Mouse (Mus musculus): ENCODE data around the gene Fzd4. TPM values are rescaled to one million over a fixed set of nuclear protein-coding genes. Genes with fewer than 3 reads are reported as not detected.

The Fzd4 gene
- polyA plus RNA-seq, 1 experiment: 1.2 TPM

DNA sequence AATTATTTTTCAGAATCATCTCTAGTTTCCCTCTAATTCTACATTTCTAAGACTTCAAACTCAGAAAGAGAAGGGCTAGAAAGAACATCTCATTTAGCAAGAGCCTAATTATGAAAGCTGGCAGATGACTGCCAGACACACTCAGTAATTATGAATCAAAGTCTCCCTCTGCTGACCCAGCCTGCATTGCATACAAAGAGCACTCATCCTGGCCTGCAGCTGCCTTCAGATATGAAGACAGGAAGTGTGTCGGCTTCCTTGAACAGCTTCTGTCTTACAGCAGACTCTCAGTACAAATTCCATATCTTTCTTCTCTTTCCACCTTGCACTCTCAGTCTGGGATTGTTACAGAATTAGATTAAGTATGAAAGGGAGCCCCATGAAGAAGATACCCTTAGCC, 33.2 kb upstream of the Fzd4 start:
- Histone ChIP-seq H3K4me1 (ENCODE audit: control insufficient read depth, insufficient read depth, low read length) (no peaks in the 10 kb centered on the region), H3K27ac (ENCODE audit: control insufficient read depth, insufficient read depth, low read depth, low read length) (no peak overlapping the region), H3K36me3 (ENCODE audit: control insufficient read depth, insufficient read depth, low read length) (no peaks in the 10 kb centered on the region), H3K4me3 (ENCODE audit: control insufficient read depth, low read depth, low read length) (no peak overlapping the region), H3K27me3 (ENCODE audit: control insufficient read depth, insufficient read depth, low read length) (no peaks in the 10 kb centered on the region)
- no peak for TF ChIP-seq POLR2A (IDR thresholded peaks at IDR 0.05; ENCODE audit: control insufficient read depth, low read depth, low read length)
- no peak for TF ChIP-seq CTCF (IDR thresholded peaks at IDR 0.05; ENCODE audit: control insufficient read depth, insufficient read depth, insufficient replicate concordance, low read depth, low read length)

DNA sequence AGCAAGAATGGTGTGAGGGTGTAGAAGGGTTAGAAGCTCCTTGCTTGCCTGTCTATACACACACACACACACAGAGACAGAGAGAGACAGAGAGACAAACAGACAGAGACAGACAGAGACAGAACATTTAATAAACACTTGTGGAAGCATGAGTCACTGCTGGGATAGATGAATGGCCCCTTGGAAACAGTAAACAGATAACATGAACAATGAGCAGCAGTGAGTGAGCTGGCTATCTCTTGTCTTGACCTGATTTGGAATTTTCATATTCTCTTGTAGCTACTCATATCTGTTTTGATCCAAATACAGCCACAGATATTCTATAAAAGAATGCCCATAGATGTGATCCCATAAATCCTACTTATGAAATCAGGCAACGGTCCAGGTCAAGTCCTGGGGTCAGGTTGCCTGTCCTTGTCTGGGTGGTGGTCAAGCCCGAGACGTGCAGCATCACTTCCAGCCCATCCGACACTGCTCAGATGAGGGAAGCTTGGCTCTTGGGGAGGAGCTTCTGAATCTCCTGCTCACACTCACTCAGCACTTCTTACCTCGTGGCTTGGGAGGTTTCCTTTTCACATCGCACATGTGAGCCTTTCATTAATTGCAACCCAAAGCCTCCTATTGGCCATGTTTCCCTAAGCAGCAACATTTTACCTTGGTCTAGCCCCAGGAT, 32.4 kb upstream of the Fzd4 start:
- H3K36me3 ChIP-seq (ENCODE audit: control insufficient read depth, insufficient read depth, low read length): no peaks in the 10 kb centered on the region
- no peak overlapping the region for H3K27ac ChIP-seq (ENCODE audit: control insufficient read depth, insufficient read depth, low read depth, low read length)
- H3K27me3 ChIP-seq (ENCODE audit: control insufficient read depth, insufficient read depth, low read length): no peaks in the 10 kb centered on the region
- TF ChIP-seq POLR2A (IDR thresholded peaks at IDR 0.05; ENCODE audit: control insufficient read depth, low read depth, low read length): no peak
- no peak for TF ChIP-seq CTCF (IDR thresholded peaks at IDR 0.05; ENCODE audit: control insufficient read depth, insufficient read depth, insufficient replicate concordance, low read depth, low read length)
- no peak overlapping the region for H3K4me3 ChIP-seq (ENCODE audit: control insufficient read depth, low read depth, low read length)
- no peaks in the 10 kb centered on the region for H3K4me1 ChIP-seq (ENCODE audit: control insufficient read depth, insufficient read depth, low read length)

DNA sequence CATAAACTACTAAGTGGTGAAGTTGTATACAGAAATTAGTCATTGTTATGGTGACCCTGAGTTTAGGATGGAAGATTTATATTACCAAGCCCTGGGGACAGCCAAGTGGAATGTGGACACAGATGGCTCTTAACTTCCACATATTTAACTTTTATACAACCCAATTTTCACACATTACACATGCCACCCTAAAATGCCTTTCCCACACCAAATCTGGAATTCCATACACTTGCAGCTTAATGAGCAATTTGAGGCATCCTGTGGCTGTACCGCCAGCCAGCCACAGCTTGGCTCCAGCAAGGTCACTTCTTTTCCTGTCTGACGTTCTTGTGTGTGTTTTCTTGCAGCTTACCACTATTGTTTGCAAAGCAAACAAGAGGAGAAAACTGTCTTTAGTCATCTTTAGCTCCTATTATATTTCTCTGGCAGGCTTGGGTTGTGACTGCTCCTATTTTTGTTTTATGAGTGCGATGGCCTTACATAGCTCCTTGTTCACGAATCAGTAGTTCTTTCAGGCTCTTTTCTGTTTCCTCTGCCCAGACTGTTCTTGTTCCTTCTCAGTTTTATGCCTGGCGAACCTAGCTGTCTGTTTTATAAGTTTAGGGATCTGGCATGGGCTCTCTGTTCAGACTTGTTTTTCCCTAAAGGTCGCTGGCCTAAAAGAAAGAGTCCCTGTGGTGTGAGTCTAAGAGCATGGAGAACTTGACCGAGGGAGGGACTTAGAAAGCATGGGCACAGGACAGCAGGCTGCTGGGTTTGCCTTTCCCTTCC, 23.0 kb upstream of the Fzd4 start:
- H3K4me3 ChIP-seq (ENCODE audit: control insufficient read depth, low read depth, low read length): no peak overlapping the region
- TF ChIP-seq CTCF (IDR thresholded peaks at IDR 0.05; ENCODE audit: control insufficient read depth, insufficient read depth, insufficient replicate concordance, low read depth, low read length) (no peak), POLR2A (IDR thresholded peaks at IDR 0.05; ENCODE audit: control insufficient read depth, low read depth, low read length) (no peak)
- no peaks in the 10 kb centered on the region for H3K36me3 ChIP-seq (ENCODE audit: control insufficient read depth, insufficient read depth, low read length)
- no peaks in the 10 kb centered on the region for H3K4me1 ChIP-seq (ENCODE audit: control insufficient read depth, insufficient read depth, low read length)
- H3K27me3 ChIP-seq (ENCODE audit: control insufficient read depth, insufficient read depth, low read length): no peaks in the 10 kb centered on the region
- H3K27ac ChIP-seq (ENCODE audit: control insufficient read depth, insufficient read depth, low read depth, low read length): no peak overlapping the region; the same call in 1 of the 2 replicates

DNA sequence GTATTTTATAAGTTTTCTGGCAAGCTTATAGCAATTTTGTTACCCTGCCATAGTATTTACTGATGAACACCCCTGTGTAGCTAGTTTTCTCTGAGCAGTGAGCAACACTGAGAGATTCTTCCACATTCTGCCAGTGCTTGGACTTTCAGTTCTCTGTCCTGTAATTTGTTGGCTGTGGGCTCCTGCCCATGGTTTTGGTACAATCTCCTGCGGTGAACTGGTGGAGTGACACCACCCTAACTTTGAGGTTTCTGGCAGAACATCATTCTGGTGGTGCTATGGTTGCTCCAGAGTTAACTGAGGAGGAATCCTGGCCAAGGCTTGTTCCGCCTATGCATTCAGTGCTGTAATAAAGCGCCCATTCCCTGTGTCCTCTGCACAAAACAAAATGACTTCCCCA, 21.3 kb upstream of the Fzd4 start:
- Histone ChIP-seq H3K27ac (ENCODE audit: control insufficient read depth, insufficient read depth, low read depth, low read length) (no peak overlapping the region), H3K36me3 (ENCODE audit: control insufficient read depth, insufficient read depth, low read length) (no peaks in the 10 kb centered on the region), H3K4me1 (ENCODE audit: control insufficient read depth, insufficient read depth, low read length) (no peaks in the 10 kb centered on the region), H3K4me3 (ENCODE audit: control insufficient read depth, low read depth, low read length) (no peak overlapping the region), H3K27me3 (ENCODE audit: control insufficient read depth, insufficient read depth, low read length) (no peaks in the 10 kb centered on the region)
- TF ChIP-seq CTCF (IDR thresholded peaks at IDR 0.05; ENCODE audit: control insufficient read depth, insufficient read depth, insufficient replicate concordance, low read depth, low read length): no peak
- TF ChIP-seq POLR2A (IDR thresholded peaks at IDR 0.05; ENCODE audit: control insufficient read depth, low read depth, low read length): no peak

DNA sequence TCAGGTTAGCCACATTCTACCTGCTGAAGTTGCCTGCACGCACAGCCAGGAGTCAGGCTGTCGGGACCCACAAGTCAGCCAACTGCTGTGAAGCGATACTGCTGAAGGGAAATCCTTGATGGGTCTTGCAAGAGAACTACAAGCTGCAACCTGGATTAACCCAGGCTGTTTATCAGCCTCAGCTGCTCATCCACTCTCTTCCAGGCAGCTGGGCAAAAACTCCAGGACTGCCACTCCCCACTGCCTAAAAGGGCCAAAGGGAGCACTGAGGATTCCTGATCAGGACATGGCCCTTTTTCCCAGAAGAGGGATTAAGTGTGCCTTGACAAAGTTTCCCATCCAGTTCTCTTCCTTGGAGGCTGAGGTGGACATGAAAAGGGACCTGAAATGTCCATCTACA, 15.2 kb upstream of the Fzd4 start:
- Histone ChIP-seq H3K27ac (ENCODE audit: control insufficient read depth, insufficient read depth, low read depth, low read length) (no peak overlapping the region), H3K27me3 (ENCODE audit: control insufficient read depth, insufficient read depth, low read length) (no peaks in the 10 kb centered on the region)
- TF ChIP-seq POLR2A (IDR thresholded peaks at IDR 0.05; ENCODE audit: control insufficient read depth, low read depth, low read length) (no peak), CTCF (IDR thresholded peaks at IDR 0.05; ENCODE audit: control insufficient read depth, insufficient read depth, insufficient replicate concordance, low read depth, low read length) (no peak)

GRCm38 (mm10) chr7:89390660-89391059, 13.5 kb upstream of the Fzd4 start:
- Histone ChIP-seq H3K27me3 (ENCODE audit: control insufficient read depth, insufficient read depth, low read length) (no peaks in the 10 kb centered on the region), H3K36me3 (ENCODE audit: control insufficient read depth, insufficient read depth, low read length) (no peaks in the 10 kb centered on the region), H3K4me3 (ENCODE audit: control insufficient read depth, low read depth, low read length) (no peak overlapping the region), H3K27ac (ENCODE audit: control insufficient read depth, insufficient read depth, low read depth, low read length) (no peak overlapping the region), H3K4me1 (ENCODE audit: control insufficient read depth, insufficient read depth, low read length) (no peaks in the 10 kb centered on the region)
- TF ChIP-seq CTCF (IDR thresholded peaks at IDR 0.05; ENCODE audit: control insufficient read depth, insufficient read depth, insufficient replicate concordance, low read depth, low read length) (no peak), POLR2A (IDR thresholded peaks at IDR 0.05; ENCODE audit: control insufficient read depth, low read depth, low read length) (no peak)

More for the DNA sequence above, 15.2 kb upstream of the Fzd4 start:
- Histone ChIP-seq H3K4me1 (ENCODE audit: control insufficient read depth, insufficient read depth, low read length) (no peaks in the 10 kb centered on the region), H3K4me3 (ENCODE audit: control insufficient read depth, low read depth, low read length) (no peak overlapping the region), H3K36me3 (ENCODE audit: control insufficient read depth, insufficient read depth, low read length) (no peaks in the 10 kb centered on the region)

DNA sequence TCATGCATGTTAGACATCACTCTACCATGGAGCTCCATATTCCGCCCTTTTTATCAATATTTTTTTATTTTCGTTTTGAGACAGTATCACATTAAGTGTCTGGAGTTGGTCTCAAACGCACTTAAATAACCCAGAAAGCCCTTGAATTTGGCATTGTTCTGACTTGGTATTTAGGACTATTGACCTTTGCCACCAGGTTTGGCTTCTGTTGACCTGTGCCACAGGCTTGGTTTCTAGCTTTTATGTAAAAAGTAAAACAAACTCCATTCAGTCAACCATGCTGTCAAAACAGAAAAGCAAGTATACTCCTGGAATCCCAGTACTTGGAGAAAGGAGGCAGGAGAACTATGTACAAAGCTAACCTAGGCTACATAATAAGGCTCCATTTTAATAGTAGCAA, 12.9 kb upstream of the Fzd4 start:
- Histone ChIP-seq H3K27me3 (ENCODE audit: control insufficient read depth, insufficient read depth, low read length) (no peaks in the 10 kb centered on the region), H3K27ac (ENCODE audit: control insufficient read depth, insufficient read depth, low read depth, low read length) (no peak overlapping the region)

More for the DNA sequence above, 12.9 kb upstream of the Fzd4 start:
- H3K4me1 ChIP-seq (ENCODE audit: control insufficient read depth, insufficient read depth, low read length): no peaks in the 10 kb centered on the region
- no peaks in the 10 kb centered on the region for H3K36me3 ChIP-seq (ENCODE audit: control insufficient read depth, insufficient read depth, low read length)
- no peak overlapping the region for H3K4me3 ChIP-seq (ENCODE audit: control insufficient read depth, low read depth, low read length)
- TF ChIP-seq POLR2A (IDR thresholded peaks at IDR 0.05; ENCODE audit: control insufficient read depth, low read depth, low read length): no peak
- TF ChIP-seq CTCF (IDR thresholded peaks at IDR 0.05; ENCODE audit: control insufficient read depth, insufficient read depth, insufficient replicate concordance, low read depth, low read length): no peak

Measured in testis, adult 2 months (tissue).